Mouse (Mus musculus) G1E (cell line): Measurements from ENCODE around the gene Ugt1a6a.

ENCODE experiments used
- CTCF ChIP-seq: IDR thresholded peaks from 2 replicates; pipeline ENCODE4 v1.5.1; 2012; ENCODE audit warnings: low read depth, low read length, inconsistent platforms, mixed read lengths
- GATA1 ChIP-seq: IDR thresholded peaks from 2 replicates; pipeline ENCODE4 v1.6.1; 2012; ENCODE audit warnings: borderline replicate concordance, low read length, inconsistent platforms, mixed read lengths

GRCm38 (mm10) chr1:88205294-88205922 lies 70.8 kb downstream of the Ugt1a6a start, which contains the start of gene Dnajb3:
- no peak for TF ChIP-seq CTCF
- no peak for TF ChIP-seq GATA1
